Mouse (Mus musculus): ENCODE data around the gene Fgfr2. TPM values are rescaled to one million over a fixed set of nuclear protein-coding genes. Genes with fewer than 3 reads are reported as not detected.

The Fgfr2 gene
- polyA plus RNA-seq, 1 experiment from 2014 or later = 110 TPM

- DNase-seq (ENCODE audit: low spot score) (no peak), ATAC-seq (no peak)
- no peaks in the 10 kb centered on the region for H3K9me3 ChIP-seq (ENCODE audit: low read length)
- H3K36me3 ChIP-seq (ENCODE audit: insufficient read depth, low read length) = no peaks in the 10 kb centered on the region
- H3K4me2 ChIP-seq (replicated peaks; ENCODE audit: low read depth, low read length) = no peak overlapping the region
- WGBS = 42% methylated on average over 5 of the region's 5 CpGs
- H3K4me3 ChIP-seq (ENCODE audit: low read depth, low read length) = no peak overlapping the region
- no peak for TF ChIP-seq CTCF (IDR thresholded peaks at IDR 0.05)
- TF ChIP-seq EP300 (IDR thresholded peaks at IDR 0.05) = no peak
- no peaks in the 10 kb centered on the region for H3K4me1 ChIP-seq (ENCODE audit: insufficient read depth, low read depth, low read length)
- no peak overlapping the region for H3K9ac ChIP-seq (replicated peaks; ENCODE audit: low read depth)
- no peak overlapping the region for H3K27ac ChIP-seq (ENCODE audit: low read length)
- no peaks in the 10 kb centered on the region for H3K27me3 ChIP-seq (replicated peaks; ENCODE audit: insufficient read depth, low read length)
Observed at GRCm38 (mm10) chr7:130948563-130949208, 2174.5 kb downstream of the Fgfr2 start.

- no peak overlapping the region for H3K4me2 ChIP-seq (replicated peaks; ENCODE audit: low read depth, low read length)
- no peak overlapping the region for H3K9ac ChIP-seq (replicated peaks; ENCODE audit: low read depth)
- no peak for ATAC-seq
- no peaks in the 10 kb centered on the region for H3K9me3 ChIP-seq (ENCODE audit: low read length)
- no peak overlapping the region for H3K27ac ChIP-seq (ENCODE audit: low read length)
- H3K4me1 ChIP-seq (ENCODE audit: insufficient read depth, low read depth, low read length) = no peaks in the 10 kb centered on the region
- WGBS = 85% methylated on average over 12 of the region's 12 CpGs
- DNase-seq (ENCODE audit: low spot score) = no peak
- H3K27me3 ChIP-seq (replicated peaks; ENCODE audit: insufficient read depth, low read length) = no peaks in the 10 kb centered on the region
- TF ChIP-seq EP300 (IDR thresholded peaks at IDR 0.05) = no peak
- TF ChIP-seq CTCF (IDR thresholded peaks at IDR 0.05) = no peak
- H3K36me3 ChIP-seq (ENCODE audit: insufficient read depth, low read length) = no peaks in the 10 kb centered on the region
- no peak overlapping the region for H3K4me3 ChIP-seq (ENCODE audit: low read depth, low read length)
Observed at GRCm38 (mm10) chr7:130946303-130946702, 2176.8 kb downstream of the Fgfr2 start.

GRCm38 (mm10) chr7:130945730-130946129, 2177.4 kb downstream of the Fgfr2 start:
- Histone ChIP-seq H3K4me1 (ENCODE audit: insufficient read depth, low read depth, low read length) (no peaks in the 10 kb centered on the region), H3K27me3 (replicated peaks; ENCODE audit: insufficient read depth, low read length) (no peaks in the 10 kb centered on the region), H3K9ac (replicated peaks; ENCODE audit: low read depth) (no peak overlapping the region), H3K4me3 (ENCODE audit: low read depth, low read length) (no peak overlapping the region), H3K27ac (ENCODE audit: low read length) (no peak overlapping the region), H3K36me3 (ENCODE audit: insufficient read depth, low read length) (no peaks in the 10 kb centered on the region), H3K9me3 (ENCODE audit: low read length) (no peaks in the 10 kb centered on the region), H3K4me2 (replicated peaks; ENCODE audit: low read depth, low read length) (no peak overlapping the region)
- ATAC-seq (no peak), DNase-seq (ENCODE audit: low spot score) (no peak)
- TF ChIP-seq CTCF (IDR thresholded peaks at IDR 0.05) (no peak), EP300 (IDR thresholded peaks at IDR 0.05) (no peak)
- 91% methylated on average over 3 of the region's 3 CpGs for WGBS

GRCm38 (mm10) chr7:130944766-130945475, 2178.2 kb downstream of the Fgfr2 start:
- DNase-seq (ENCODE audit: low spot score) (no peak), ATAC-seq (no peak)
- no peaks in the 10 kb centered on the region for H3K27me3 ChIP-seq (replicated peaks; ENCODE audit: insufficient read depth, low read length)
- H3K9me3 ChIP-seq (ENCODE audit: low read length) = no peaks in the 10 kb centered on the region
- H3K9ac ChIP-seq (replicated peaks; ENCODE audit: low read depth) = no peak overlapping the region
- TF ChIP-seq EP300 (IDR thresholded peaks at IDR 0.05) = no peak
- TF ChIP-seq CTCF (IDR thresholded peaks at IDR 0.05) = no peak
- no peak overlapping the region for H3K27ac ChIP-seq (ENCODE audit: low read length)
- no peak overlapping the region for H3K4me2 ChIP-seq (replicated peaks; ENCODE audit: low read depth, low read length)
- no peaks in the 10 kb centered on the region for H3K4me1 ChIP-seq (ENCODE audit: insufficient read depth, low read depth, low read length)
- H3K36me3 ChIP-seq (ENCODE audit: insufficient read depth, low read length) = no peaks in the 10 kb centered on the region
- 88% methylated on average over 11 of the region's 11 CpGs for WGBS
- H3K4me3 ChIP-seq (ENCODE audit: low read depth, low read length) = no peak overlapping the region

- WGBS = 73% methylated on average over 9 of the region's 9 CpGs
- H3K9me3 ChIP-seq (ENCODE audit: low read length) = no peaks in the 10 kb centered on the region
- H3K4me1 ChIP-seq (ENCODE audit: insufficient read depth, low read depth, low read length) = no peaks in the 10 kb centered on the region
- no peaks in the 10 kb centered on the region for H3K36me3 ChIP-seq (ENCODE audit: insufficient read depth, low read length)
- DNase-seq (ENCODE audit: low spot score) = peak; percentile 86
- H3K4me3 ChIP-seq (ENCODE audit: low read depth, low read length) = no peak overlapping the region
- H3K27me3 ChIP-seq (replicated peaks; ENCODE audit: insufficient read depth, low read length) = no peaks in the 10 kb centered on the region
- TF ChIP-seq CTCF (IDR thresholded peaks at IDR 0.05) = no peak
- TF ChIP-seq EP300 (IDR thresholded peaks at IDR 0.05) = peak; percentile 43
- no peak overlapping the region for H3K4me2 ChIP-seq (replicated peaks; ENCODE audit: low read depth, low read length)
- peak; percentile 64 for ATAC-seq
- H3K27ac ChIP-seq (ENCODE audit: low read length) = no peak overlapping the region
- no peak overlapping the region for H3K9ac ChIP-seq (replicated peaks; ENCODE audit: low read depth)
Observed at GRCm38 (mm10) chr7:130943280-130943895, 2179.8 kb downstream of the Fgfr2 start.

DNA sequence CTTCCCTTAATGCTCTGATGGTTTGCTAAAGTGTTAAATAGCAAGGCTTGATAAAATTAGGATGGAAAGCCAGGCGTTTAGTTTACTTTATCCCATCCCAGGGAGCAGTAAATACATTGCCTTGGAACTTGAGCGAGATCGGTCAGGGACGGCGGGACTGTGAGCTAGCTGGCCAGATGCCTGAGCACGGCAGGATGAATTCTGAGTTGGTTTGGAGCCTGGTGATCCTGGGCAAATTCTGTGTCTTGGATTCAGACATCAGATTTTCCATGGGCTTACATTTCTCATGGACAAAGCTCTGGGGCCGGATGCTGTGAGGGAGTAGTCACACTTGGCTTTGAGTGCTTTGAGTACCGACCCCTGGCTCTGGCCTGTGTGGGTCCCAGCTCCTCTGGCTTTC, 2182.4 kb downstream of the Fgfr2 start:
- ATAC-seq (no peak), DNase-seq (ENCODE audit: low spot score) (no peak)
- 65% methylated on average over 8 of the region's 8 CpGs for WGBS
- Histone ChIP-seq H3K9me3 (ENCODE audit: low read length) (no peaks in the 10 kb centered on the region), H3K4me1 (ENCODE audit: insufficient read depth, low read depth, low read length) (0 out of 2 replicates have a peak, but pooled peaks cover 3% of the 10 kb centered on the region), H3K36me3 (ENCODE audit: insufficient read depth, low read length) (no peaks in the 10 kb centered on the region), H3K27me3 (replicated peaks; ENCODE audit: insufficient read depth, low read length) (peaks cover 18% of the 10 kb centered on the region; the same call in 1 of the 2 replicates), H3K27ac (ENCODE audit: low read length) (no peak overlapping the region), H3K9ac (replicated peaks; ENCODE audit: low read depth) (no peak overlapping the region), H3K4me2 (replicated peaks; ENCODE audit: low read depth, low read length) (no peak overlapping the region), H3K4me3 (ENCODE audit: low read depth, low read length) (no peak overlapping the region)
- TF ChIP-seq EP300 (IDR thresholded peaks at IDR 0.05) = no peak
